Mouse (Mus musculus) hindbrain, embryonic 16.5 days (tissue): ENCODE measurements at regions not wholly inside any gene's neighbourhood (a gene's known extent, or its start where the extent isn't known, plus 50 kb on each side); places are given as distances from the start of the nearest gene placed in this dataset.

Experiments used
- ATAC-seq: fragments of 200-750 bp; cut with Nextera tagmentation; 2 replicates; pipeline ENCODE4 v1.8.0; 2017; ENCODE audit warnings: moderate TSS enrichment, moderate library complexity
- H3K27ac ChIP-seq: fragments of 300-500 bp; sonication (generic); 2 replicates; pipeline ENCODE4 v1.5.1; 2014; ENCODE audit warnings: low read depth, mild to moderate bottlenecking, control low read depth, low read length, moderate library complexity
- H3K27me3 ChIP-seq: fragments of 300-500 bp; sonication (generic); replicated peaks from 2 replicates; pipeline ENCODE4 v1.6.1; 2014; ENCODE audit warnings: low read length; ENCODE audit not compliant: control insufficient read depth, insufficient read depth
- H3K36me3 ChIP-seq: fragments of 300-500 bp; sonication (generic); 2 replicates; pipeline ENCODE4 v1.6.1; 2014; ENCODE audit warnings: mild to moderate bottlenecking, low read length, moderate library complexity, mixed read lengths; ENCODE audit not compliant: control insufficient read depth, insufficient read depth
- H3K4me1 ChIP-seq: fragments of 300-500 bp; sonication (generic); 2 replicates; pipeline ENCODE4 v1.6.1; 2014; ENCODE audit warnings: low read depth, low read length; ENCODE audit not compliant: control insufficient read depth, insufficient read depth
- H3K4me2 ChIP-seq: fragments of 300-500 bp; sonication (generic); 2 replicates; pipeline ENCODE4 v1.6.1; 2014; ENCODE audit warnings: mild to moderate bottlenecking, low read length, control low read depth, moderate library complexity
- H3K4me3 ChIP-seq: fragments of 300-500 bp; sonication (generic); 2 replicates; pipeline ENCODE4 v1.5.1; 2014; ENCODE audit warnings: mild to moderate bottlenecking, low read length, control low read depth, moderate library complexity
- H3K9ac ChIP-seq: fragments of 300-500 bp; sonication (generic); 2 replicates; pipeline ENCODE4 v1.6.1; 2014; ENCODE audit warnings: low read depth, mild to moderate bottlenecking, control low read depth, low read length, moderate library complexity
- H3K9me3 ChIP-seq: fragments of 300-500 bp; sonication (generic); 2 replicates; pipeline ENCODE4 v1.6.1; 2014; ENCODE audit warnings: mild to moderate bottlenecking, low read length, moderate library complexity; ENCODE audit not compliant: control insufficient read depth
- WGBS: fragments of 180-500 bp; shearing (Covaris S2); extraction: QIAGEN DNeasy Blood & Tissue Kit; methylation state at CpG from one replicate; pipeline ENCODE4 v1.1.7; 2014; 5-methylcytosine and 5-hydroxymethylcytosine counted together

DNA sequence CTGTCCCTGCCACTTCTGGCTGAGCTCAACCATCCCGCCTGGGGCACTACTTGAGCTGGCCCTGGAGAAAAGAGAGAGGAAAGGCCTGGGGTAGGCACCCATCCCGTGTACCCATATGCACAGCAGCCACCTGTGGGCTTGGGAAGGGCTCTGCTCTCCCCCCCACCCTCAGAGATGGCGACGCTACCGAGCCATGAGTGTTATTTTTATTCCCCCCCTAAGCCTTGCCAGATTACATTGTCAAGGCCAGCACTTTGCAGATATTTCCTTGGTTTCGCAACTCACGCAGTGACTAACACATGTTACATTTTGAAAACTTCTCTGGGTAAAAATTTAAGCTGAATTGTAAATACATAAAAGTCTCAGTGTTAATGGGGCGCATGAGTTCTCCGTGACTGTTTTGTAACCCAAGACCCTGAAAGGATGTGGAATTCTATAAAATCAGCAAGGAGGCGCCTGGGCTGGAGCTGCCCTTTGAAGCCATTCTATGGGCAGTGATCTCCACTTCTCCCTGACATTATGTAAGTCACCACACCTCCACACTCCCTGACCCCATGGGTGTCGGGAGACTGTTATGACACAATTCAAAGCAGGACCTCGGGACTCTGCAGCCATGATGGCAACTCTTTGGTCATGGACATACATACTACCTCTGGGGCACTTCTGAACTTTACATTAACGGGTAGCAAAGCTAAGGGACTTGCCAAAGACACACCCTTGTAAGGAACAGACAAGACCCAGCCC lies 75.4 kb upstream of the Dio3 start:
- no peak overlapping the region for H3K9ac ChIP-seq
- no peak for ATAC-seq
- WGBS = 84% methylated on average over 13 of the region's 13 CpGs
- no peak overlapping the region for H3K27ac ChIP-seq
- no peak overlapping the region for H3K4me2 ChIP-seq
- no peaks in the 10 kb centered on the region for H3K36me3 ChIP-seq
- no peaks in the 10 kb centered on the region for H3K27me3 ChIP-seq
- H3K4me1 ChIP-seq = peaks cover 3% of the 10 kb centered on the region
- H3K9me3 ChIP-seq = no peaks in the 10 kb centered on the region
- H3K4me3 ChIP-seq = no peak overlapping the region

DNA sequence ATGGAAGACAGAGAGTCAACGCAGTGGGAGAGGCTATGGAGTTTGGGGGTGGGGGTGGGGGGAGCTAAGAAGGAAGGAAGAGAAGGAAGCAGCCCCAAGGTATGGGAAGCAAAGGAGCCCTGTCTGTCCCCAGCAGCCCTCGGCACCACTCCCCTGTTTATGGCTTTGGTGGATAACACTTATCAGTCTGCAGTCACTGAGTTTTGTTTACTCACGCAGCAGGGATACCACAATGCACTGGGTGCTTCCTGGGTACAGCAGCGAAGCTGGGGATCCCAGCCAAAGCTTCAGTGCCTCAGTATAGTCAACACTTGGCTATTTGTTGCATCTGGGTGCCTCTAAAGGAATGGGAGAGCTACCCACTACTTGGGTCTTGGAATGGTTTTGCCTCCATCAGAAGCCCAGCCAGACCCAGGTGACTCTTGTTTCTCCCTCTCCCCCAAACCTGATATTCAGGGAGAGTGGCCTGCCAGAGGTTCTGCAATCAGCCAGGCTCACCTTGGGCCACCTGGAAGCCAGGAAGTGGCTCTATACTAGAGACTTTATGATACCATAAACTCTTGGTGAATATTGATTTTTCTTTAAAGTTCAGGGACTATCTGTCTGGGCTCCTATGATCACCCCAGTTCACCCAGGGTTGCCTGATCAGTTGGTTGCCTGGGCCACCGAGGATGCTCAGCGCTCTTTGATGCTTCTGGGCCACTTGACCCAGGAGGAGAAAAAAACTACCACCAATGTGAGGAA lies 74.5 kb upstream of the Dio3 start:
- no peaks in the 10 kb centered on the region for H3K9me3 ChIP-seq
- WGBS = 83% methylated on average over 6 of the region's 6 CpGs
- no peak overlapping the region for H3K4me3 ChIP-seq
- no peaks in the 10 kb centered on the region for H3K27me3 ChIP-seq
- no peak overlapping the region for H3K4me2 ChIP-seq
- no peak overlapping the region for H3K27ac ChIP-seq
- H3K36me3 ChIP-seq = no peaks in the 10 kb centered on the region
- ATAC-seq = no peak
- peaks cover 3% of the 10 kb centered on the region for H3K4me1 ChIP-seq
- H3K9ac ChIP-seq = no peak overlapping the region

DNA sequence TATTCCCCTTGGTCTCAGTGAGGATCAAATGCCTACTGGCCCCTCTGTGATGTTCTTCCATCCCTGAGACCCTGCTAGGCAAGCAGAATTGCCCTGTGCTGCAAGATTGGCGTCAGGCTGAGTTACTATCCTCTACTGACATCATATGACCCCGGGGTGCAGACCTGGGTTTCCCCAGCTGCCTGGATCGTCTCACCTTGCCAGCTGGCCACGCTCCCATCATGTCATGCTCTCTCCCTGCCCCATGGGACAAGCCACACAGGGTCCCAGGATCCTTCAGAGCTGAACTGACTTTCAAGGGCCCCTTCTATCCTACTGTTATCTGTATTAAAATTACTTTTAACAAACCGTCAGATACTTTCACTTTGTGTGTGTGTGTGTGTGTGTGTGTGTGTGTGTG lies 72.6 kb upstream of the Dio3 start:
- H3K9me3 ChIP-seq = no peaks in the 10 kb centered on the region
- H3K27ac ChIP-seq = no peak overlapping the region
- no peak for ATAC-seq
- H3K27me3 ChIP-seq = no peaks in the 10 kb centered on the region
- H3K4me3 ChIP-seq = no peak overlapping the region
- no peak overlapping the region for H3K9ac ChIP-seq
- no peak overlapping the region for H3K4me2 ChIP-seq
- no peaks in the 10 kb centered on the region for H3K36me3 ChIP-seq
- peaks cover 3% of the 10 kb centered on the region for H3K4me1 ChIP-seq
- 56% methylated on average over 5 of the region's 5 CpGs for WGBS

DNA sequence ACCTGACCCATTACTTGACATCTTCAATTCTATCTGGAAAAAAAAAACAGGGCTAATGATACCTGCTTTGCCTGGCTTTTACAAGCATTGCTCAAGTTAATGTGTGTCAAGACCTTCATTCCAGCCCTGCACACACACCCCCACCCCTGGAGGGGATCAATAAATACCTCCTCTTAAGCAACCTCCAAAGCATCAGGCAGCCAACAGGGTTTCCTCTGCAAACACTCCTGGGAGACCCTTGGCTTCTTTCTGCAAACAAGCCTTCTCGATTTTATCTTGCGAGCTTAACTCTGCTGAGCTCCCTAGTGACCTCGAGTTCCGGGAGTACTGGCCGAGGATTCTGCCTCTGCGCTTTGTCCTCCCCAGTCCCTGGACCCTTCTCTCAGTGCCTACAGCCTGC lies 72.1 kb upstream of the Dio3 start:
- no peaks in the 10 kb centered on the region for H3K9me3 ChIP-seq
- WGBS = 25% methylated on average over 6 of the region's 6 CpGs
- no peak overlapping the region for H3K4me3 ChIP-seq
- no peaks in the 10 kb centered on the region for H3K36me3 ChIP-seq
- no peak overlapping the region for H3K4me2 ChIP-seq
- H3K9ac ChIP-seq = no peak overlapping the region
- H3K4me1 ChIP-seq = peaks cover 3% of the 10 kb centered on the region
- no peak overlapping the region for H3K27ac ChIP-seq
- no peaks in the 10 kb centered on the region for H3K27me3 ChIP-seq
- ATAC-seq = no peak

DNA sequence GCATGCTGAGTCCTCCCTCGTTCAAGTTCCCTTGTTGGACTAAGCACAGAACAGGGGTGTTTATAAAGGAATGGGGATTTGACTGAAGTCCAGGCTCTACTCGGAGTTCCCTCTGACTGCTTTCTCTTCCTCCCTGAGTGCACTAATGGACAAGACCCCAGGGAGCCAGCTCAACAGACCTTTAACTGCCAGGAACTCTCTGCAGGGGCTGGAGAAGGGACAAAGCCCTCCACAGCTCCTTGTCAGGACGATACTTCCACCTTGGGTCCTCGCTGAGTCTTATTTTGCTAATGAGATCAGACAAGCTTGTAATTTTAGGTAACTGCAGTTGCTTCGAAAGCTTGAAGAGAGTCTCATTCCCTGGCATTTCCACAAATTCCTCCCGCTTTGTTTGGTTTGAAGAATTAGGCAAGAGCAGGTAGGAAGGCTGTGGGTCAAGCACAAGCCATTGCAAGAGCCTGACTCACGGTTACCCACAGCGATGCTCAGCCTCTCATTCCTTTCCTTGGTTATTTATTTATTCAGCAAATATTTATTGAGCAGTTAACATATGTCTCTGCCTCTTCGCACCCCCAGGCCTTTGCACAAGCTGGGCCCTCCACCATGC lies 71.5 kb upstream of the Dio3 start:
- Histone ChIP-seq H3K4me3 (no peak overlapping the region), H3K9ac (no peak overlapping the region), H3K4me2 (no peak overlapping the region), H3K9me3 (no peaks in the 10 kb centered on the region), H3K27ac (no peak overlapping the region), H3K36me3 (no peaks in the 10 kb centered on the region), H3K4me1 (peaks cover 3% of the 10 kb centered on the region), H3K27me3 (no peaks in the 10 kb centered on the region)
- ATAC-seq = no peak
- 33% methylated on average over 9 of the region's 9 CpGs for WGBS

DNA sequence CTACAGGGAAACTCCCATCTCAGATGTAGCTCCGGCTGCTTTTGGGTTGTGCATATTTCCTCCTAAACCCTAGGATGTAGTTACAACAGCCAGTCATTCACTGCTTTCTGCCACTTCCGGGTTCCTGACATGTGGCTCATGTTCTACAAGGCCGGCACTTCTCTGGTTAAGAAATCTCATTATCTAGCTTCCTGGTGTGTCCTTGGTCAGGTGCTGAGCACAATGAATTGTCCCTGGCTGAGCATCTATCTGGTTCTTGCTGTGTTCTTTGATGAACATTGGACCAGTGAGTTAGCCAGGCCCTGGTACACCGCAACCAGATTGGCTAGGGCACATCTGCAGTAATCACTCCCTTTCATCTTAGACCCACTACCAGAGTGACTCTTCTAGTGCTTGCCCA lies 66.2 kb upstream of the Dio3 start:
- Histone ChIP-seq H3K4me2 (no peak overlapping the region), H3K4me1 (no peaks in the 10 kb centered on the region), H3K9ac (no peak overlapping the region), H3K36me3 (no peaks in the 10 kb centered on the region), H3K4me3 (no peak overlapping the region), H3K27ac (no peak overlapping the region), H3K9me3 (no peaks in the 10 kb centered on the region), H3K27me3 (no peaks in the 10 kb centered on the region; the same call in 1 of the 2 replicates)
- 82% methylated on average over 4 of the region's 4 CpGs for WGBS
- no peak for ATAC-seq

DNA sequence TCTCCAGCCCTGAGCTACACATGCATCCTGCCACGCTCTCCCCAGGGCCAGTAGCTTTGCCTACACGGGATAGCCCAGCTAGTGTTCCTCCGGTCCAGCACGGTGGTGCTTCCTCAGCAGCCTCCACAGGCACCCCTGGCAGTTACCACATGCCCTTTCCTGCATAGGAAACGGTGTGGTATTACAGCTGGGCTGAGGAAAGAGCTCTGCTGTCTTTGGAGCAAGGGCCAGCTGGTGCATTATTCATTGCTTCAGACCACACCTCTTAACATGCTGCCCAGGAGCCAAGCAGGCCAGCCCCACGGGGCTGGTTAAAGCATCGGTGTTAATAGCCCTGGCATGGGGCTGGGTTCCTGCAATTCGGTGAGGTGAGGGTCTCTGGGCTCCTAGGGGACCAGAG lies 64.0 kb upstream of the Dio3 start:
- no peak overlapping the region for H3K4me3 ChIP-seq
- no peaks in the 10 kb centered on the region; the same call in 1 of the 2 replicates for H3K27me3 ChIP-seq
- H3K4me1 ChIP-seq = no peaks in the 10 kb centered on the region
- H3K9me3 ChIP-seq = no peaks in the 10 kb centered on the region
- H3K9ac ChIP-seq = no peak overlapping the region
- ATAC-seq = no peak
- no peak overlapping the region for H3K4me2 ChIP-seq
- WGBS = 32% methylated on average over 8 of the region's 8 CpGs
- no peak overlapping the region for H3K27ac ChIP-seq
- H3K36me3 ChIP-seq = no peaks in the 10 kb centered on the region

DNA sequence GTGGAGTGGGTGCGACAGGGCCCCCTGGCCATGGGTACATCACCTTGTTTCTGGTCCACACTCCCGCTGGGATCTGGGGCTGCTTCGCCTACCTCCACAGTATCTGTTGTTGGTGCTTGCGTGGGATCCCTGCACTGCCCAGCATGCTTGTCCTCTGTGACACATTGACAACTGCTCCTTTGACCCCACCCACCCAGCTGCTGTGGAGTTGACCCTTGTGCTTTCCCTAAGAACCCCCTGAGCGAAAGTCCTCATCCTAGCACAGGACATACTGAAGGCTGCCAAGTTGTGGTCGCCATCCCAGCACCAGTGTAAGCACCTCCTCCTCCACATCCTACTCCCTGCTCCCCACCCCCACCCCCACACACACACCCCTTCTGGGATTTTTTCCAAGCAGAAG lies 63.6 kb upstream of the Dio3 start:
- 79% methylated on average over 6 of the region's 6 CpGs for WGBS
- H3K9me3 ChIP-seq = no peaks in the 10 kb centered on the region

DNA sequence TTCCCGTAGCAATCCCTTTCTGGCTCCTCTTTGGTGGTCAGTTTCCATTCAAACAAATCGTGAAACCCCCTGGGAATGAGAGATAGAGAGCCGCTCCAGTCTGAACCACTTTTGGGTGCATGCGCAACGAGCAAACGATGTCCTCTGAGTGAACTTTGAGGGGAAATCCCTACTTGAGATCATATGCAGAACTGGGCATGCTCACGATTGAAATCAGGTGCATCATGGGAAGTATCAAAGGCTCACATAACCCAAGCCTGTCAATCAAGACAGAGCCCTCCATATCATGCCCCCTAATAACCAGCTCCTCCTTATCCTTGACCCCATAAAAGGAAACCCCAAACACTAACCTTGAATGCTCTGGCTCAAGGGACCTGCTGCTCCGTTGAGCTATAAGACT lies 59.1 kb upstream of the Dio3 start:
- Histone ChIP-seq H3K4me1 (no peaks in the 10 kb centered on the region), H3K4me3 (no peak overlapping the region), H3K27me3 (no peaks in the 10 kb centered on the region), H3K9ac (no peak overlapping the region), H3K27ac (no peak overlapping the region), H3K4me2 (no peak overlapping the region), H3K36me3 (no peaks in the 10 kb centered on the region), H3K9me3 (no peaks in the 10 kb centered on the region)
- no peak for ATAC-seq
- WGBS = 84% methylated on average over 8 of the region's 8 CpGs

More for the DNA sequence above, 63.6 kb upstream of the Dio3 start:
- Histone ChIP-seq H3K4me2 (no peak overlapping the region), H3K27me3 (no peaks in the 10 kb centered on the region; the same call in 1 of the 2 replicates), H3K4me3 (no peak overlapping the region), H3K27ac (no peak overlapping the region), H3K4me1 (no peaks in the 10 kb centered on the region), H3K9ac (no peak overlapping the region), H3K36me3 (no peaks in the 10 kb centered on the region)
- no peak for ATAC-seq
